Mouse (Mus musculus) neural tube, embryonic 13.5 days (tissue): ENCODE measurements at regions not wholly inside any gene's neighbourhood (a gene's known extent, or its start where the extent isn't known, plus 50 kb on each side); places are given as distances from the start of the nearest gene placed in this dataset.
A peak's percentile ranks its signal among the peaks of the same experiment; 100 is the strongest.

Source experiments
- ATAC-seq: fragments of 200-750 bp; cut with Nextera tagmentation; 2 replicates; pipeline ENCODE4 v1.8.0; 2017; ENCODE audit warnings: low read depth, mild to moderate bottlenecking, moderate TSS enrichment, moderate library complexity
- H3K27ac ChIP-seq: fragments of 300-500 bp; sonication (generic); replicated peaks from 2 replicates; pipeline ENCODE4 v1.5.1; 2015; ENCODE audit warnings: moderate library complexity, mild to moderate bottlenecking, inconsistent platforms
- H3K27me3 ChIP-seq: fragments of 300-500 bp; sonication (generic); 2 replicates; pipeline ENCODE4 v1.6.1; 2015; ENCODE audit warnings: mild to moderate bottlenecking, inconsistent platforms
- H3K36me3 ChIP-seq: fragments of 300-500 bp; sonication (generic); 2 replicates; pipeline ENCODE4 v1.6.1; 2015; ENCODE audit warnings: mild to moderate bottlenecking, inconsistent platforms
- H3K4me1 ChIP-seq: fragments of 300-500 bp; sonication (generic); replicated peaks from 2 replicates; pipeline ENCODE4 v1.6.1; 2015; ENCODE audit warnings: inconsistent platforms
- H3K4me2 ChIP-seq: fragments of 300-500 bp; sonication (generic); 2 replicates; pipeline ENCODE4 v1.6.1; 2015; ENCODE audit warnings: inconsistent platforms, mild to moderate bottlenecking, moderate library complexity
- H3K4me3 ChIP-seq: fragments of 300-500 bp; sonication (generic); 2 replicates; pipeline ENCODE4 v1.5.1; 2015; ENCODE audit warnings: mild to moderate bottlenecking, inconsistent platforms
- H3K9ac ChIP-seq: fragments of 300-500 bp; sonication (generic); 2 replicates; pipeline ENCODE4 v1.6.1; 2015; ENCODE audit warnings: moderate library complexity, mild to moderate bottlenecking, inconsistent platforms
- H3K9me3 ChIP-seq: fragments of 300-500 bp; sonication (generic); 2 replicates; pipeline ENCODE4 v1.6.1; 2016; ENCODE audit warnings: inconsistent platforms
- WGBS: fragments of 180-500 bp; shearing (Covaris S2); methylation state at CpG from one replicate; pipeline ENCODE4 v1.1.7; 2015; 5-methylcytosine and 5-hydroxymethylcytosine counted together

DNA sequence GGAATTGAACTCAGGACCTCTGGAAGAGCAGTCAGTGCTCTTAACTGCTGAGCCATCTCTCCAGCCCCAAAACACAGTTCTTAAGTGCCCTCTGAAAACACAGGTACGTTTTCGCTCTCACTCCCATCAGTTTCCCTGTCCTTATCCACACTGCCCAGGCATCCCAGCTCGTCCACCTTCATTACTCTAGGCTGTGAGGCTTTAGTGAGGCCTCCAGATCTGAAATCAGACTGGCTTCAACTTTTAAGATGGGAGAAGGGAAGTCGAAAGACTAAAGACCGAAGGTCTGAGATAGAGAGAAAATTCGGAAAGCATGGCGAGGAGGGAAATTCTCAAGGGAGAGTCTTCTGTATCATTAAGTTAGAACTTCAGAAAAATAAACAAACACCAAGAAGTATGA is 54.8 kb upstream of the Tet2 start:
- H3K36me3 ChIP-seq: no peaks in the 10 kb centered on the region
- H3K4me3 ChIP-seq: no peak overlapping the region
- ATAC-seq: no peak
- 89% methylated on average over 7 of the region's 7 CpGs for WGBS
- no peak overlapping the region for H3K27ac ChIP-seq
- H3K4me2 ChIP-seq: no peak overlapping the region
- H3K9ac ChIP-seq: no peak overlapping the region
- H3K4me1 ChIP-seq: peaks cover 3% of the 10 kb centered on the region; the same call in 1 of the 2 replicates
- no peaks in the 10 kb centered on the region for H3K27me3 ChIP-seq
- no peaks in the 10 kb centered on the region for H3K9me3 ChIP-seq

DNA sequence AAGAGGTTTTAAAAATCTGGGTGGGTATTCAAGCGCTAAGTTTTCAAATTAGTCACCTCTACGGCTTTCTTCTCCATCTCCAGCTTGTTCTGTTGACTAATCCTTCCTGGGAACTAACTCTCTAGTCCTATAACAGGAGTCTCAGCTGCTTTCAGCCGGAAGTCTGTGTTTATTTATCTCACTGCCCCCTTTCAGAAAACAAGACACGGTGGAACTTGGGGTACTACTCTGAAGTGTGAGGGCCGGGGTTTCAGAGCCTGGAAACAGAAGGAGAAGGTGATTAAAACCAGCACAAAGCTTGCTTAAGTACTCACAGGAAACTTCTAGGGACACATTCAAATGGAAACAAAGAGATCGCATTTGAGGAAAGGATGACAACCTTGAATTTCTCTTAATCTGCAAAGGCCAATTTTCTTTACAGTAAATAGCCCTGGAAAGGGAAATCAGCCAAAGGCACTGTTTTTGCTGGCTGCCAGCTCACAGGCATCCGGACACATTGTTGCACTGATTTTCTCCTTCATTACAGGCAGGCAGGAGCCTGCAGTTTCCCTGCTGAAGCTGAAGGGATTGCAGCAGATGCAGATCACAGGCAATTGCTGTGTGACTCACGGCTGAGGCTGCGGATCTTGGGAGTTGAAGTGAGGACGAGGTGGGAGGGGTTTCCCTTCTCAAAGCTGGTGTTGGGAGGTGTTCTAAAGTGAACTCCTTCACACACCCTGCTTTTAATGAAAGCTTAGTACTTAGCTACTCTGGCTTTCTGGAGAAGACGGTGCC is 55.7 kb upstream of the Tet2 start:
- H3K4me1 ChIP-seq: peaks cover 3% of the 10 kb centered on the region; the same call in 1 of the 2 replicates
- H3K9ac ChIP-seq: no peak overlapping the region
- ATAC-seq: peak; percentile 36; the same call in 1 of the 2 replicates
- H3K36me3 ChIP-seq: no peaks in the 10 kb centered on the region
- no peak overlapping the region for H3K27ac ChIP-seq
- H3K9me3 ChIP-seq: no peaks in the 10 kb centered on the region
- WGBS: 30% methylated on average over 11 of the region's 11 CpGs
- H3K4me3 ChIP-seq: no peak overlapping the region
- H3K4me2 ChIP-seq: peak overlapping the region; percentile 1; the same call in 1 of the 2 replicates
- H3K27me3 ChIP-seq: no peaks in the 10 kb centered on the region

- Histone ChIP-seq H3K27ac (no peak overlapping the region), H3K27me3 (no peaks in the 10 kb centered on the region), H3K4me2 (no peak overlapping the region), H3K36me3 (no peaks in the 10 kb centered on the region), H3K4me3 (no peak overlapping the region), H3K9me3 (no peaks in the 10 kb centered on the region), H3K9ac (no peak overlapping the region), H3K4me1 (peaks cover 2% of the 10 kb centered on the region; the same call in 1 of the 2 replicates)
- no peak for ATAC-seq
- 93% methylated on average over 6 of the region's 6 CpGs for WGBS
These were observed 60.5 kb upstream of the Tet2 start for GRCm38 (mm10) chr3:133605460-133605859.

DNA sequence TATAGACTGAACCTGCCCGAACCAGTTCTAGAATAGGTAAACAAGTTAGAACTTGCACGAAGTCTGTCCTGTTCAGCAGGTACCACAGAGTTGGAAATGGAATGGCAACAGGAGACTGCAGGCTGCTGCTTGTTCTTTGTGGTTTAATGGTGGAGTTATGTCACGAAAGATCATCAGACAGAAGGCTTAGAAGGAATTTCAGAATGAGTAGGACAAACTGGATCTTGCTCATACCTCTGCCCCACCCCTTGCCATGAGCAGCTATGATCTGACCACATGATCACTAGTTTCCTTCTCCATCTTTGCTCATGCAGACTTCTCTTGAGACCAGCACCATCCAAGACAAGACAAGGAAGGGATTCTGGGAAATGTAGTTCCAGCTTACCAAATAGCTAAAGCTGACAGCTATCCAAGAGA is 63.9 kb upstream of the Tet2 start:
- no peaks in the 10 kb centered on the region; the same call in 1 of the 2 replicates for H3K9me3 ChIP-seq
- no peak overlapping the region for H3K4me2 ChIP-seq
- no peak overlapping the region for H3K27ac ChIP-seq
- no peaks in the 10 kb centered on the region; the same call in 1 of the 2 replicates for H3K4me1 ChIP-seq
- ATAC-seq: no peak
- no peaks in the 10 kb centered on the region for H3K36me3 ChIP-seq
- 95% methylated on average over 3 of the region's 3 CpGs for WGBS
- no peaks in the 10 kb centered on the region for H3K27me3 ChIP-seq
- no peak overlapping the region for H3K4me3 ChIP-seq
- no peak overlapping the region for H3K9ac ChIP-seq

- Histone ChIP-seq H3K4me3 (peak overlapping the region; percentile 26), H3K27ac (peak overlapping the region; percentile 79), H3K4me2 (peak overlapping the region; percentile 50), H3K36me3 (no peaks in the 10 kb centered on the region), H3K9me3 (no peaks in the 10 kb centered on the region; the same call in 1 of the 2 replicates), H3K27me3 (no peaks in the 10 kb centered on the region), H3K4me1 (peaks cover 11% of the 10 kb centered on the region), H3K9ac (peak overlapping the region; percentile 59)
- 12% methylated on average over 12 of the region's 12 CpGs for WGBS
- ATAC-seq: peak; percentile 66; the same call in 1 of the 2 replicates
These were observed 69.1 kb upstream of the Tet2 start for GRCm38 (mm10) chr3:133613836-133614711.

DNA sequence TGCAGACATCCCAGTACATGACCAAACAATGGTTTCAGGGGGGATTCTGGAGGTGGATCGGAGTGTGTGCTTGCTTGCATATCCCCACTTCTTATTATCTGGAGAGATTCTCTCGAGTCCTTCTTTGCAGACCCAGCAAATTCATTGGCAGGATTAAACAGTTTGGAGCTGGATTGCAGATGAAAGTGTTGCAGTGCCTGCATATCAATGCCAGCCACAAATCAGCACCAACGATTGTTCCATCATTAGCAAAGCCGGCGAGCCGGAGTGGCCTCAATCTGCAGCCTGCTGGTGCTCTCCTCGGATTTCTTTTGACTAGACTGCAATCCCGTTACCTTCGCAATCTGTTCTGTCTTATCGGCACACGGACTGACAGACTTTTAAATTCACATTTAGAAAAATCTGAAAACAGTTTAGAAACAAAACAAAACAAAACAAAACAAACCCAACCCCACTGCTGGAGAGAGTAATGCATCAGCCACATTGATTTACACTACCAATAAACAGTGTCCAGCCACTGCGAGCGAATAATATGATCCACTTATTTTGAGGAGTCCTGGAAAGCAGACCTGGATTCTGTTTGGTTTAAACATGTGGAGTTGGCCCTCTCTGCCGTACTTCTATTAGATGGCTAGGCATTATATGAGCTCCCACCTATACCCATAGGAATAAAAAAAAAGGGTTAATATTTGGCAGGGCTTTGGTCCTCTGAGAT is 69.9 kb upstream of the Tet2 start:
- Histone ChIP-seq H3K9ac (peak overlapping the region; percentile 59), H3K4me2 (peak overlapping the region; percentile 50), H3K9me3 (no peaks in the 10 kb centered on the region; the same call in 1 of the 2 replicates), H3K36me3 (no peaks in the 10 kb centered on the region), H3K4me3 (peak overlapping the region; percentile 26), H3K4me1 (peaks cover 11% of the 10 kb centered on the region), H3K27me3 (no peaks in the 10 kb centered on the region), H3K27ac (peak overlapping the region; percentile 79)
- WGBS: 17% methylated on average over 14 of the region's 14 CpGs
- peak; percentile 81 for ATAC-seq

- H3K27me3 ChIP-seq: no peaks in the 10 kb centered on the region
- no peak overlapping the region for H3K27ac ChIP-seq
- H3K9ac ChIP-seq: no peak overlapping the region
- H3K9me3 ChIP-seq: no peaks in the 10 kb centered on the region
- H3K36me3 ChIP-seq: no peaks in the 10 kb centered on the region
- H3K4me1 ChIP-seq: peaks cover 11% of the 10 kb centered on the region
- no peak overlapping the region for H3K4me3 ChIP-seq
- no peak overlapping the region for H3K4me2 ChIP-seq
- 84% methylated on average over 2 of the region's 2 CpGs for WGBS
- no peak for ATAC-seq
These were observed 72.1 kb upstream of the Tet2 start for GRCm38 (mm10) chr3:133617036-133617435.

GRCm38 (mm10) chr3:133618491-133618890 is 73.6 kb upstream of the Tet2 start:
- H3K27ac ChIP-seq: no peak overlapping the region
- no peaks in the 10 kb centered on the region for H3K36me3 ChIP-seq
- H3K4me1 ChIP-seq: peaks cover 11% of the 10 kb centered on the region
- H3K9ac ChIP-seq: no peak overlapping the region
- WGBS: 89% methylated on average over 3 of the region's 3 CpGs
- H3K4me2 ChIP-seq: no peak overlapping the region
- ATAC-seq: no peak
- no peaks in the 10 kb centered on the region for H3K9me3 ChIP-seq
- no peaks in the 10 kb centered on the region for H3K27me3 ChIP-seq
- no peak overlapping the region for H3K4me3 ChIP-seq

DNA sequence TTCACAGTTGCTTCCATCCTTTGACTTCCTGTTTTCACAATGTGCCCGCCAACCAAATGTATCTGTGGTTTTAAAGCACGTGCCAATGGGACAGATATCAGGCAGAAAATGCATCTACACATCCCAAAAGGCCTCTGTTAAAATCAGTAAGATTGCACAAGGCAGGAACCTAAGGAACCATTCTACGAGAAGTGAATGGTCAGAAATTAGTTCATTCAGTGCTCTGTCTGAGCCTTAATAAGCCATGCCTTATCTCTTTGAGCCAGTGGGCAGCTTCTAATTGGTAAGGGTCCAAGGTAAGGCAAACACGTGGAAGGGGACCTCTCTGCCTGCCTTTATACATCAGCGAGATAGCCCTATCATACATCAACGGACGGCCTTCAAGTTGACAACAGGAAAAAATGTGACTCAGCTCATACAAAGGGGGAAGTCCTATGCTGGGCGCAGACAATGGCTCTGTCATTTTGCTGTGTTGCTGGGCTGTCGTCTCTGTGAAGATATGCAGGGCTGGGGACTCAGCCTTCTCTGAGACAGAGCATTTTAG is 78.3 kb upstream of the Tet2 start:
- H3K36me3 ChIP-seq: no peaks in the 10 kb centered on the region
- H3K9ac ChIP-seq: no peak overlapping the region
- H3K9me3 ChIP-seq: no peaks in the 10 kb centered on the region
- H3K27me3 ChIP-seq: no peaks in the 10 kb centered on the region
- no peak overlapping the region for H3K4me2 ChIP-seq
- 62% methylated on average over 9 of the region's 9 CpGs for WGBS
- ATAC-seq: no peak
- H3K4me3 ChIP-seq: no peak overlapping the region
- H3K27ac ChIP-seq: no peak overlapping the region
- no peaks in the 10 kb centered on the region for H3K4me1 ChIP-seq

GRCm38 (mm10) chr3:133624079-133624875 is 79.3 kb upstream of the Tet2 start:
- Histone ChIP-seq H3K4me3 (no peak overlapping the region), H3K36me3 (no peaks in the 10 kb centered on the region), H3K27ac (no peak overlapping the region), H3K9ac (no peak overlapping the region), H3K9me3 (no peaks in the 10 kb centered on the region), H3K27me3 (no peaks in the 10 kb centered on the region), H3K4me2 (no peak overlapping the region), H3K4me1 (no peaks in the 10 kb centered on the region)
- 74% methylated on average over 3 of the region's 3 CpGs for WGBS
- no peak for ATAC-seq

DNA sequence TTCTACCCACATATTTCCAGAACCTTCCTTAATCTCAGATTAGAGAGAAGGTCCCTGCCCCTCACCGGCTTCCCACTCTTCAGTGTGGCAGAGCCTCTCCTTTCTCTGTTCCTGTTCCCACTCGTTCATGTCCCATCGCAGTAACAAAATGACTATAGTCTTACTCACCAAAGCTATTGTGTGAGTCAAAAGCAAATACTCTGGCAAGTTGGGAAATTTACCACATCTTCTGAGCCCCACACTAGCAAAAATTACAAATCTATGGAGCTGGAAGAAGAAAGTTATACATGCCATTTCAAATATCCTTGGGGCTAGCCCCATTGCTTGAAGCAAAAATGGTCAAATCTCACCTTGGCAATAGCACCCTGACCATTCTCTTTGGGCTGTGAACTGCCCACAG is 80.1 kb upstream of the Tet2 start:
- no peak overlapping the region for H3K4me3 ChIP-seq
- no peak for ATAC-seq
- WGBS: 95% methylated on average over 3 of the region's 3 CpGs

More for the DNA sequence above, 80.1 kb upstream of the Tet2 start:
- Histone ChIP-seq H3K27me3 (no peaks in the 10 kb centered on the region), H3K27ac (no peak overlapping the region), H3K4me2 (no peak overlapping the region), H3K9me3 (no peaks in the 10 kb centered on the region), H3K9ac (no peak overlapping the region), H3K4me1 (no peaks in the 10 kb centered on the region), H3K36me3 (no peaks in the 10 kb centered on the region)
